Mouse (Mus musculus) adrenal gland, adult 8-10 months (tissue): ENCODE data around the gene Pfkp. TPM values are rescaled to one million over a fixed set of nuclear protein-coding genes. Genes with fewer than 3 reads are reported as not detected.

Experiments
- DNase-seq: peaks from one replicate; pipeline ENCODE4 v3.0.0; 2022
- total RNA-seq, 4 experiments: library from RNA; stranded (reverse); gene quantifications; 2 replicates each; pipeline ENCODE4 v1.2.4; 2022

Pfkp gene
- total RNA-seq, 4 experiments from 2014 or later: 47.7 to 91.4 (median 68.9) TPM

- DNase-seq: no peak
Observed at GRCm38 (mm10) chr13:6601676-6602075, 46.9 kb downstream of the Pfkp start.

- DNase-seq: no peak
Observed at GRCm38 (mm10) chr13:6600626-6601025, 48.0 kb downstream of the Pfkp start.

GRCm38 (mm10) chr13:6597801-6598200 is 50.8 kb downstream of the Pfkp start:
- DNase-seq: no peak

- DNase-seq: no peak
Observed at GRCm38 (mm10) chr13:6595403-6595802, 53.2 kb downstream of the Pfkp start.

- DNase-seq: no peak
Observed at GRCm38 (mm10) chr13:6590846-6591245, 57.7 kb downstream of the Pfkp start.

- no peak for DNase-seq
Observed at GRCm38 (mm10) chr13:6586009-6586408, 62.6 kb downstream of the Pfkp start.

- no peak for DNase-seq
Observed at GRCm38 (mm10) chr13:6583499-6584125, 65.0 kb downstream of the Pfkp start.

GRCm38 (mm10) chr13:6575920-6576509 is 72.6 kb downstream of the Pfkp start:
- no peak for DNase-seq

GRCm38 (mm10) chr13:6565571-6565970 is 83.0 kb downstream of the Pfkp start:
- DNase-seq: no peak

GRCm38 (mm10) chr13:6562409-6562808 is 86.2 kb downstream of the Pfkp start:
- no peak for DNase-seq

GRCm38 (mm10) chr13:6557771-6558170 is 90.8 kb downstream of the Pfkp start:
- DNase-seq: no peak

- DNase-seq: no peak
Observed at GRCm38 (mm10) chr13:6555656-6556055, 92.9 kb downstream of the Pfkp start.

- DNase-seq: no peak
Observed at GRCm38 (mm10) chr13:6553708-6554107, 94.9 kb downstream of the Pfkp start.

- DNase-seq: no peak
Observed at GRCm38 (mm10) chr13:6535287-6535932, 113.2 kb downstream of the Pfkp start.

GRCm38 (mm10) chr13:6532683-6533082 is 115.9 kb downstream of the Pfkp start:
- DNase-seq: no peak

Other genes with a start within 250 kb of the Pfkp start
- 100 to 1,000 TPM; 114 to 230 (median 168) TPM for gene Pitrm1, start 100.6 kb downstream of the Pfkp start, total RNA-seq